Mouse (Mus musculus) stomach, postnatal 0 days (tissue): Measurements from ENCODE around the gene Tnfrsf14.

Experiments used
- CTCF ChIP-seq: IDR thresholded peaks from 2 replicates; pipeline ENCODE4 v1.5.1; 2016; ENCODE audit warnings: antibody characterized with exemption, low read depth, mild to moderate bottlenecking, moderate library complexity
- EP300 ChIP-seq: optimal IDR thresholded peaks from 2 replicates; pipeline ENCODE3; 2016; ENCODE audit warnings: antibody characterized with exemption

GRCm38 (mm10) chr4:154961226-154961738 lies 32.9 kb upstream of the Tnfrsf14 start:
- peak; percentile 40; the same call in 1 of the 2 replicates for TF ChIP-seq CTCF
- TF ChIP-seq EP300 = no peak
